Mouse (Mus musculus) ES-E14 (cell line): ENCODE measurements at regions not wholly inside any gene's neighbourhood (a gene's known extent, or its start where the extent isn't known, plus 50 kb on each side); places are given as distances from the start of the nearest gene placed in this dataset.

Source experiments
- DNase-seq: peaks from one replicate; pipeline ENCODE4 v3.0.0-alpha.2; 2013; ENCODE audit warnings: low read depth, low spot score
- H3K27ac ChIP-seq: 2 replicates; pipeline ENCODE4 v1.5.1; 2012; ENCODE audit warnings: low read depth, mild to moderate bottlenecking, low read length, moderate library complexity, mixed read lengths; ENCODE audit not compliant: poor library complexity, insufficient read depth, severe bottlenecking
- H3K36me3 ChIP-seq: 2 replicates; pipeline ENCODE4 v1.6.1; 2012; ENCODE audit warnings: mild to moderate bottlenecking, low read length, moderate library complexity, mixed read lengths; ENCODE audit not compliant: control insufficient read depth, poor library complexity, insufficient read depth, severe bottlenecking
- H3K4me1 ChIP-seq, 2 experiments: fragments of 150-350 bp in 1 of 2; sonication (generic) in 1 of 2; 2 replicates each; pipeline ENCODE4 v1.6.1; 2012; ENCODE audit warnings: low read length in 2 of 2, mild to moderate bottlenecking in 1 of 2, mixed read lengths in 1 of 2; ENCODE audit not compliant: control insufficient read depth in 2 of 2, insufficient read depth in 2 of 2, poor library complexity in 1 of 2
- H3K4me3 ChIP-seq, 2 experiments: fragments of 150-350 bp in 1 of 2; sonication (generic) in 1 of 2; 2 replicates each; pipeline ENCODE4 v1.5.1; 2012; ENCODE audit warnings: low read length in 2 of 2, low read depth in 1 of 2, mild to moderate bottlenecking in 1 of 2, mixed read lengths in 1 of 2; ENCODE audit not compliant: insufficient read depth in 1 of 2, poor library complexity in 1 of 2, severe bottlenecking in 1 of 2
- H3K9ac ChIP-seq: 2 replicates; pipeline ENCODE4 v1.6.1; 2012; ENCODE audit warnings: low read depth, mild to moderate bottlenecking, low read length, mixed read lengths; ENCODE audit not compliant: poor library complexity, insufficient read depth, severe bottlenecking
- H3K9me3 ChIP-seq: fragments of 150-350 bp; sonication (generic); 2 replicates; pipeline ENCODE4 v1.6.1; 2012; ENCODE audit warnings: low read depth, mild to moderate bottlenecking, low read length; ENCODE audit not compliant: control insufficient read depth, insufficient read depth
- CHD2 ChIP-seq: IDR thresholded peaks from 2 replicates; pipeline ENCODE4 v1.6.1; 2014; ENCODE audit warnings: mild to moderate bottlenecking, low read depth, low read length, inconsistent platforms
- HCFC1 ChIP-seq: IDR thresholded peaks from 2 replicates; pipeline ENCODE4 v1.6.1; 2012; ENCODE audit warnings: low read length, inconsistent platforms, borderline replicate concordance; ENCODE audit not compliant: insufficient read depth
- MAFK ChIP-seq: IDR thresholded peaks from 2 replicates; pipeline ENCODE4 v1.6.1; 2014; ENCODE audit warnings: mild to moderate bottlenecking, low read depth, low read length, inconsistent platforms; ENCODE audit not compliant: insufficient read depth
- ZC3H11A ChIP-seq: IDR thresholded peaks from 2 replicates; pipeline ENCODE4 v1.6.1; 2012; ENCODE audit warnings: low read depth, mild to moderate bottlenecking, inconsistent platforms, low read length, borderline replicate concordance
- ZNF384 ChIP-seq: IDR thresholded peaks from 2 replicates; pipeline ENCODE4 v1.6.1; 2012; ENCODE audit warnings: low read depth, low read length, inconsistent platforms
- in situ Hi-C, 2 experiments: fragments of 600-800 bp; cut with MboI; formaldehyde crosslinking; loops; one replicate each; pipeline ENCODE4 v1.15.1; 2025; ENCODE audit warnings: low sequenced_read_pairs in 2 of 2, inconsistent platforms in 1 of 2; ENCODE audit not compliant: unreplicated experiment in 2 of 2

- Histone ChIP-seq H3K27ac (no peak overlapping the region), H3K36me3 (no peaks in the 10 kb centered on the region), H3K9ac (no peak overlapping the region), H3K4me3 (no peak overlapping the region), H3K4me1 (no peaks in the 10 kb centered on the region), H3K9me3 (no peaks in the 10 kb centered on the region)
- in situ Hi-C loops, result no loop called here
- TF ChIP-seq ZC3H11A, result no peak
- TF ChIP-seq CHD2, result no peak
- TF ChIP-seq MAFK, result no peak
- TF ChIP-seq HCFC1, result no peak
- no peak for TF ChIP-seq ZNF384
- DNase-seq, result no peak
Observed at GRCm38 (mm10) chr6:103381930-103382329, 128.5 kb upstream of the Chl1 start.

- no peak for TF ChIP-seq MAFK
- TF ChIP-seq ZC3H11A, result no peak
- TF ChIP-seq HCFC1, result no peak
- TF ChIP-seq ZNF384, result no peak
- no peak for TF ChIP-seq CHD2
- Histone ChIP-seq H3K27ac (no peak overlapping the region), H3K9me3 (no peaks in the 10 kb centered on the region), H3K9ac (no peak overlapping the region), H3K36me3 (no peaks in the 10 kb centered on the region), H3K4me1 (no peaks in the 10 kb centered on the region), H3K4me3 (no peak overlapping the region)
- in situ Hi-C loops, result no loop called here
- no peak for DNase-seq
Observed at GRCm38 (mm10) chr6:103386591-103386990, 123.8 kb upstream of the Chl1 start.

- no peak overlapping the region for H3K4me3 ChIP-seq
- no peak for DNase-seq
- H3K4me1 ChIP-seq, result no peaks in the 10 kb centered on the region
- H3K9ac ChIP-seq, result no peak overlapping the region
- in situ Hi-C loops, result no loop called here
- H3K9me3 ChIP-seq, result no peaks in the 10 kb centered on the region
- TF ChIP-seq CHD2 (no peak), ZC3H11A (no peak), HCFC1 (no peak), MAFK (no peak), ZNF384 (no peak)
- H3K27ac ChIP-seq, result no peak overlapping the region
- H3K36me3 ChIP-seq, result no peaks in the 10 kb centered on the region
Observed at GRCm38 (mm10) chr6:103405961-103406360, 104.4 kb upstream of the Chl1 start.

- in situ Hi-C loops, result no loop called here
- no peaks in the 10 kb centered on the region for H3K9me3 ChIP-seq
- H3K9ac ChIP-seq, result no peak overlapping the region
- no peaks in the 10 kb centered on the region for H3K36me3 ChIP-seq
- no peak for DNase-seq
- TF ChIP-seq HCFC1 (no peak), CHD2 (no peak), ZC3H11A (no peak), MAFK (no peak)
- no peak overlapping the region for H3K27ac ChIP-seq
- no peak overlapping the region for H3K4me3 ChIP-seq
- H3K4me1 ChIP-seq, result no peaks in the 10 kb centered on the region
Observed at GRCm38 (mm10) chr6:103414888-103415287, 95.5 kb upstream of the Chl1 start.
